Mouse (Mus musculus): ENCODE results near the gene Tmc5. TPM values are rescaled to one million over a fixed set of nuclear protein-coding genes. Genes with fewer than 3 reads are reported as not detected.

Tmc5 gene
- total RNA-seq, 1 experiment from 2014 or later: not detected

DNA sequence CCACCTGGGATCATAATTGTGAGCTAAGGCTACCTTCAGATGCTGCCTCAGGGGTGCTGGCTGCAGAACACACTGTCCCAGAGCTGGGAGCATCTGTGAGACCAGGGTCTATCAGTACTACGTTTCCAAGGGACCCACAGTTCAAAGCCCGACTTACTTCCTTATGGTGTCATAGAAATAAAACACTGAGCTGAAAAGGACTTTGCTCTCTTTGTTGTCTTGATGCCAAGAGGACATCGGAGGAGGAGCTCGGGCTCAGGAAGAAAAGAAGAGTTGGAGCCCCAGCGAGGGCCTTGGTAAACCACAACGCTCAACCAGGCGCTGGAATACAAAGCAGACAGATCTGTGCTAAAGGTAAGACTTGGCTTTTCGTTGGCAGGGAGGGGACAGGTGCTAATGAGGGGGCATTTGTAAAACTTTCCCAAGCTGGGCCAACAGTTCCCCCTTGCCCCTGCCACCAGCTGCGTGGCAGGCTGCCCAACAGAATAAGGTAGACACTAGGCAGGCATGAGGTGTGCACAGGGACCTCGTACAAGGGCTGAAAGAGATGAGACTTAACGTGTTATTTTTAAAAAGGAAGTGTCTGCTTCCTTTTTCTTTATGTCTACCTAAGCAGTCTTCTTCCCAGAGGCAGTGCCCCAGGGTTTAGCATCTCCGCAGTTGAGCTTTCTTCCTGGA lies 3.0 kb downstream of the Tmc5 start:
- no peak for ATAC-seq (ENCODE audit: extremely low read depth, insufficient number of reproducible peaks, low FRiP score, poor library complexity, severe bottlenecking)

DNA sequence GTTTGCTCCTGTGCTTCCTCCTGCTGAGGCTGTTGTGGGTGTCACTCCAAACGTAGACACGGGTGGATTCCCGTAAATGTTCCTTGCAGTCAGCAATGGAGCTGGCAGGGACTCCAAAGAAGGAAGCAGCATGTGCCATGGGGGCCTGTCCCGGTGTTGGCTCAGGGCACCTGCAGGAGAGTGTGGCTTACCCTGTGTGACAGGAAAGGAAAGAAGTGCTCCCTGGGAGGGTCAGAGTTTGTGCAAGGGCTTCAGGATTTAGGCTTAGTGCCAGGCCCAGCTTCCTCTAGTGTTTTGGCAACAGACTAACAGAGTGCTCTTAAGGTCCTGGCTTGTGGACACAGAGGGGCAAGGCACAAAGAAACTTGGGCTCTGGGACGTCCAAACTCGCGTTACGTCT lies 7.7 kb downstream of the Tmc5 start:
- no peak for ATAC-seq (ENCODE audit: extremely low read depth, insufficient number of reproducible peaks, low FRiP score, poor library complexity, severe bottlenecking)

DNA sequence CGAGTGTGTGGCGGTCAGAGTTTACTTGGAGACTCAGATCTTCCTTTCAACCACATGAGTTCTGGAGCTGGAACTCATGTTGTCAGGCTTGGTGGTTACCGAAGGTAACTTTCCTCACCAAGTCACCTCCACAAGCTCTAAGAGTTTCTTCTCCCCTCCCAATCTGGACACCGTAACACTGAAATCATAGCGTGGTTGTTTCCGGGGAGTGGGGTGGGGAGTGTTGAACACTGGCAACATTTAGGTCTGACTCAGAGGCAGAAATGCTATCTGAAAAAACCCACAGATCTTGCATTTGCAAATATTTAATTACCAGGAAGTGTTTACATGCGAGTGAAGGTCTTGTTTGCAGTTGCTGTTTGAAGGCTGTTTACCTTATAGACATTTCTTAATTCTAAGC lies 12.7 kb downstream of the Tmc5 start:
- no peak for ATAC-seq (ENCODE audit: extremely low read depth, insufficient number of reproducible peaks, low FRiP score, poor library complexity, severe bottlenecking)

DNA sequence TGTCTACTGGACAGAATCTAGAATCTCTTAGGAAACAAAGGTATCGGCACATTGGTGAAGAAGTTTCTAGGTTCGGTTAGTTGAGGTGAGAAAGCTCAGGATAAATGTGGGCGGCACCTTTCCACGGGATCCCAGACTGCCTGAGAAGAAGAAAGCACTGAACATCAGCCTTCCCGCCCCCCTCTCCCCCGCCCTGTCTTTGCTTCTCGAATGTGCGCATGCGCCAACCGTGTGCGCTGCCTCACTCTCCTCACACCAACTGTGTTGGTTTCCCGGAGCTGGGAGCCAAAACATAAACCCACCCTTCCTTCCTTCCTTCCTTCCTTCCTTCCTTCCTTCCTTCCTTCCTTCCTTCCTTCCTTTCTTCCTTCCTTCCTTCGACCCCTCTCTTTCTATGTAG lies 13.6 kb downstream of the Tmc5 start:
- ATAC-seq (ENCODE audit: extremely low read depth, insufficient number of reproducible peaks, low FRiP score, poor library complexity, severe bottlenecking): no peak

DNA sequence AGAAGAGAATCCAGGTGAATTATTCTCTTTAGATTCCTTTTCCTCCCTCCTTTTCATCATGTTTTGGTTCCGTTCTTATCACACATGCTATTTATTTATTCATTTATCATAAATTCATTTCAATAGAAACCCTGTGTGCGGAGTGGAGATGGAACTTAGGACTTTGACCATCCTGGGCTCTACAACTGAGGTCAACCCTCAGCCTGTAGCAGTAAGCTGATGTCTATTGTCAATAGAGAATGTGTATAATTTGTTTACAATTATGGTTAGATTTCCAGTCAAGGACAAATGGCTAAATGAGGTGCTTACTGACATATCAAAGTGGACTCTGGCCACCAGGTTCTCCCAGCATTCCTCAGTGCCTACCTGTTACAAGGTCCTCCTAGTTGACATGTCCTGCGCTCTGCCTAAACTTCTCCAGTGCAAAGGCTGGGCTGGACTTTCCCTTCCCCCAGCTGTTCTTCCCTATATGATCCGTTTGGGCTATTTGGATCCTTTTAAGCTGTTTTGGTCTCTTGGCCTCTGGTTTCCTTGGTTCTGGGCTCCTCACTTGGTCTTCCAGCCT lies 14.2 kb downstream of the Tmc5 start:
- ATAC-seq (ENCODE audit: extremely low read depth, insufficient number of reproducible peaks, low FRiP score, poor library complexity, severe bottlenecking): no peak

DNA sequence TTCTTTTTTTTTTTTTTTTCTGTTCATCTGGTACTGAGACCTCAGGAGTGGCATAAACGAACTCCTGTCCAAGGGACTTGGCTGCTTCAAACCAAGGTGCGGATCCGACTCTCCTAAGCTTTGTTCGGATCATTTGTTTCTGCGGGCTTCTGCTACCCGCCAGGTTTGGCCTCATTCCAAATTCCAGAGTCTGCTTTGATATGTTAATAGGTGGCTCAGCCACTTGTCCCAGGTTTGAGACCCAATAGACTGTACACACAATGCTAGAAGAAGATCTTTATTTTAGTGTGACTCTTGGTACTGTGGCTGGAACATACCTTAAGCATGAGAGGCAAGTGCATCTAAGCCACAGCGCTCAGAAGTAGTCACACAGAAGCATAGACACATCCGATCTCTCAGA lies 14.8 kb downstream of the Tmc5 start:
- ATAC-seq (ENCODE audit: extremely low read depth, insufficient number of reproducible peaks, low FRiP score, poor library complexity, severe bottlenecking): no peak

DNA sequence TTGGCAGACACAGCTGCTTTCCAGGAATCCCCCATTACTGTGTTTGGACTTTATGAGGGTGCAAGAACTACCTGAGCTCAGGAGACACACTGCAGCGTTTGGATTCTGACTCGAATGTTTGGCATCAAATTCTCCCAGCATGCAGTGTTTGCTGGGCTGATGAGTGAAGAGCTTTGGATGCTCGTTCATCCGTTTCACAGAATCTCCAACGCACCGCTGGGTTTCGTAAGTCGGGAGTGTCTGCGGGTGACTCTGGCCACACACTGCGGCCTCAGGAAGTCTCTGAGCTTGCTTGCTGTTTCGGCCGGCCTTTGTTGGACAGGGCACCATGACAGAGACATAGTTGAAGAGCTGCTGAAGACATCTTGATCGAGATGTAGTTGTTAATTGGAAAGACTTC lies 17.0 kb downstream of the Tmc5 start:
- no peak for ATAC-seq (ENCODE audit: extremely low read depth, insufficient number of reproducible peaks, low FRiP score, poor library complexity, severe bottlenecking)

DNA sequence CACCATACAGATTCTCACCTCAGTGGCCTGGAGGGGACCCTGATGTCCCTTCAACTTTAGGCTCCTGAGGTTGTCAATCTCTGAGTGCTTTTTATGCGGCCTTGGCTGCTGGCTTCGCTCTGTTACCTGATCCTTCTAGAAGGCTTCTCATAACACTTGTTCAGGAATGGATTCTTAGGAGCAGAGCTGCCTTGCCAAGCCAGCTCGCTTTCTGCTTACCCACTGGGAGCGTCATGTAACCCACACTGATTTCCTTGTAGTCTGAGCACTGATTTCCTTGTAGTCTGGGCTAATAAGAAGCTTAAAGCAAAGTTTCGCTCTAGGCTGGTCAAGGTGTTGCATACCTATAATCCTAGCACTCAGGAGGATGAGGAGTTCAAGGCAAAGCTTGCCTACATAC lies 21.0 kb downstream of the Tmc5 start:
- ATAC-seq (ENCODE audit: extremely low read depth, insufficient number of reproducible peaks, low FRiP score, poor library complexity, severe bottlenecking): no peak

DNA sequence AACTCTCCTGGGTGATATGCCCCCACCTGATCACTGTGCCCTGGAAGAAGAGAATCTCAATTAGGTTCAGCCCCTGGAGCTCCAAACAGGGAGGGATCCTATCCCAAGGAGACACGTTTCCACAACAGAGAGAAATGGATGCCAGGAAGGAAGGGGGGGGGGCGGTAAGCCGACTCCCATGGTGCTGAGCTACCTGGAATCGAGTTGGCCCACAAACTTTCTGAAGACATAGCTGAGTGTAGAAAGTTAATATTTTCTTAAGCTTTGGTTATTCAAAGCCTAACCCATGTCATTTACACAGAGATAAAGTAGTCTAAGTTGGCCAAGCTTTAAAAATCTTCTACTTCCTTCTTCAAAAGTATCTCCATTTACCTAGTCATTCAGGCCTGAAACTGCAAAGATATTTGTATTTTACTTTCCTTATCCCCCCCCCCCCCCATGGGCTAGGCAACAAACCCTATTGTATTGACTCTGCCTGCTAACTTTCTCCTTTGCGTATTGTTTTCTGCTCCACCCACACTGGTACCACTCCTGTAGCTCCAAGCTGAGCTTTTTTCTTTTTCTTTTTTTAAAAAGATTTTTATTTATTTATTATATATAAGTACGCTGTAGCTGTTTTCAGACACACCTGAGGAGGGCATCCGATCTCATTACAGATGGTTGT lies 23.3 kb downstream of the Tmc5 start:
- ATAC-seq (ENCODE audit: extremely low read depth, insufficient number of reproducible peaks, low FRiP score, poor library complexity, severe bottlenecking): no peak

DNA sequence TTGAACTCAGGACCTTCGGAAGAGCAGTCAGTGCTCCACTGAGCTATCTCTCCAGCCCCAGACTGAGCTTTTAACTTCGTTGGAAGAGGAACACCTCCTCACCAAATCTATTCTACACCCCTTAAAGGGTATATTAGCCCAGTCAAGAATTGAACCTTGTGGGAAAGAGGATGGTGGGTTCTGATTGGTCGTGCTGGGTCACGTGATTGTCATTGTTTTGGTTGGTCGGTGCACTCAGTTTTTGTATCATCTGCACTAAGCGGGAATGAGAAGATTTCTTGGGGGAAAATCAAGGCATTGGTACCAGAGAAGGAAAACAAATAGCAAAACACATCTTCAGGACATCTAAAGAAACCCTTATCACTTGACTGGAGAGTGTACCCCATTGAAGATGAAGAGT lies 24.0 kb downstream of the Tmc5 start:
- ATAC-seq (ENCODE audit: extremely low read depth, insufficient number of reproducible peaks, low FRiP score, poor library complexity, severe bottlenecking): no peak

DNA sequence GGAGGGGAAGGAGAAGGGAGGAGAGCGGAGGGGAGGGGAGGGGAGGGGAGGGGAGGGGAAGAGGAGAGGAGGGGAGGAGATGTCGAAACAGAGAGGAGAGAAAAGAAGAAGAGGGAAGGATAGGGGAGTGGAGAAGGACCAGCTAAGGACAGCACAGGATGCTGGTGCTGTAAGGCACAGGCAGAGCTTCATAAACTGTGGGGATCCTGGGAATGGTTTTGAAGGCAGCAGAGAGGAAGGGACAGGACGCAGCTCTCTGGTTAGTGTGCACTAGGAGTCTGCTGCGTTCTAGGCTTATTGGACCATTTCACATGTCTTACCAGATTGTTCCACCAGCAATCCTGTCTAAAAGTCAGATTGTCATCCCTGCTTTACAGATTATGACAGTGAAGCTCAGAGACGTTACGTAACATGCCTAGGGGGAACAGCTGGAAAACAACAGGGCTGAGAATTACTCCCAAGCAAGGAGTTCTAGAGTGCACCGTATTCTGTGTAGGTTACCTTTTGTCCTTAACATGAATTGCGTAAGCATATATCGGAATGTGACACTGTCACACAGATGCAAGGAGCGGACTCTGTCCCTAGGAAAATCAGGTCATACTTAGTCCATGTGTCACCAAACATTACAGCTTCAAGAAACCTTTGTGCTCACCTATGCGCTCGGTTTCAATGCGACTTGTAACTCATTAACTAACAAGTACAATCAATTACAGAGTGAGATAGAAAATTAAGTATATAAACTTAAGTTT lies 30.6 kb downstream of the Tmc5 start:
- ATAC-seq (ENCODE audit: extremely low read depth, insufficient number of reproducible peaks, low FRiP score, poor library complexity, severe bottlenecking): no peak

DNA sequence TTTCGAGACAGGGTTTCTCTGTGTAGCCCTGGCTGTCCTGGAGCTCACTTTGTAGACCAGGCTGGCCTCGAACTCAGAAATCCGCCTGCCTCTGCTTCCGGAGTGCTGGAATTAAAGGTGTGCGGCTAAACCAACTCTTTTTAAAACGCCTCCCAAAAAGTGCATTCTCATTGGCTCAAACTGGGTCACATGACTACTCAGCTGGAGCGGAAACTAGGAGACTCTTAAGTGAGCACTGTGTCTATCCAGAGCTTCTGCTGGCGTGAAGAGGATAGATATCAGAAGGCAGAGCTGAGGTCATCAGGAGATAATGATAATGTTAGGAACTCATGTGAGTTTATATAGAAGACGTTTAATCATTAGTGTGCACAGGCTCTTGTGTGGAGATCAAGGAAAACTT lies 36.0 kb downstream of the Tmc5 start:
- no peak for ATAC-seq (ENCODE audit: extremely low read depth, insufficient number of reproducible peaks, low FRiP score, poor library complexity, severe bottlenecking)

DNA sequence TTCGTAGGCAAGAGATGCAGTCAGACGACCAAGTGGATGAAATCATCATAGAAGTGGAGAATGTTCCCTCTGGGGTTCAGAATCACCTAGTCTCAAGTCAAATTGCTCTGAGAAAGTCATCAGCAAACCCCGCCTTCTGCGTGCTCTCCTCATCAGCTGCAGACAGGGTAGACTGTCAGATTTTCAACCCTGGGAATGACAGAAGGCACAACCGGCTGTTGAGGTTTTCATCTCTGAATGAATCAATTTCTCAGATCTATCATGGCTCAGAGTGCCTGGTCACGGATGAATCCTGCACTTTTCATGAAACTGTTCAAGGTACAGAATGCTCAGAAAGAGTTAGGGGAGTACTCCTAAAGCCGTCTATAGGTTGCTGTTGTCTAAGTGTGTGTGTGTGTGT lies 36.9 kb downstream of the Tmc5 start:
- no peak for ATAC-seq (ENCODE audit: extremely low read depth, insufficient number of reproducible peaks, low FRiP score, poor library complexity, severe bottlenecking)

DNA sequence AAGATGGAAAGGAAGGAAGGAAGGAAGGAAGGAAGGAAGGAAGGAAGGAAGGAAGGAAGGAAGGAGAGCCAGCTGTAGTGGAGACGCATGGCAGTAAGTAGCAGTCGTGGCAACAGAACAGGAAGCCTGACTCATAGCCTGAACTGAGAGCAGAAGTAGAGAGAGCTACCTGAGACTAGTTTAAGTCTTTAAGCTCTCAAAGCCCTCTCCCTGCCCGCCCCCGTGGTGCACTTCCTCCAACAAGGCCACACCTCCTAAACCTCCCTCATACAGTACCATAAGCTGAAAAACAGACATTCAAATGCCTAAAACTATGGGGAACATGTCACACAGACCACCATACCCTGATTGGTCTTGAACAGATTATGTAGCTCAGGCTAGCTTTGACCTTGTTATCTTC lies 40.4 kb downstream of the Tmc5 start:
- no peak for ATAC-seq (ENCODE audit: extremely low read depth, insufficient number of reproducible peaks, low FRiP score, poor library complexity, severe bottlenecking)

DNA sequence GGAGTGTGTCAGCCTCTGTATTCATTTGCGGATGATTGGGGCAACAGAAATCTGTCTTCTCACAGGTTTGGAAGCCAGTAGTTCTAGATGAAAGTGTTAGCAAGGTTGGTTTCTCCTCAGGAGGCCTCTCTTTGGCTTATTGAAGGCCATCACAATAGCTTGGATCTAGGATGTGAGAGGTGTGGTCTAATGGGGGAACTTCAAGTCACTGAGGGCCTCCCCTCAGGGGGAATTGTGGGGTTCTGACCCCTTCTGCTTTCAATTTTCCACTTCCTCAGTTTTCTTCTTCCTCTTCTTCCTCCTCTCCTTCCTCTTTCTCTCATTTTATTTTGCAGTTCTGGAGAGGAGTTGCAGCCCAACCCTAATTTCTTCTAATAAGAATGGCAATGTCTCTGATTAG lies 49.1 kb downstream of the Tmc5 start:
- ATAC-seq (ENCODE audit: extremely low read depth, insufficient number of reproducible peaks, low FRiP score, poor library complexity, severe bottlenecking): no peak

DNA sequence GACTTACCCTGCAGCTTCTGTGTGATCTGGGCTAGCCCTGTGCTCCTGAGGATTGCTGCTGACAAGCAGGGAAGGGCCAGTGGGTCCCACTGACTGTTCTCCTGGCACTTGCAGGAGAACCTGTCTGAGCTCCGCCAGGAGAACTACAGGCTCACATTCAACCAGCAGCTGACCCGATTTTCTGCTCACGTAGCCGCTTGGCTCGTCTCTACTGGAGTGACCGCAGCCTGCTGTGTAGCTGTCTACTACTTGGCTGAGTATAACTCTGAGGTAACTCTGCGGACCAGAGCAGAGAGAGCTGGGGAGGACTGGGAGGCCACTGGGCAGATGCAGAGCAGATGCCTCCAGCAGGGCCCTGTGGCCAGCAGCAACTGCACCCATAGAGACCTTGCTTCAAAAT lies 52.2 kb downstream of the Tmc5 start:
- ATAC-seq (ENCODE audit: extremely low read depth, insufficient number of reproducible peaks, low FRiP score, poor library complexity, severe bottlenecking): no peak

DNA sequence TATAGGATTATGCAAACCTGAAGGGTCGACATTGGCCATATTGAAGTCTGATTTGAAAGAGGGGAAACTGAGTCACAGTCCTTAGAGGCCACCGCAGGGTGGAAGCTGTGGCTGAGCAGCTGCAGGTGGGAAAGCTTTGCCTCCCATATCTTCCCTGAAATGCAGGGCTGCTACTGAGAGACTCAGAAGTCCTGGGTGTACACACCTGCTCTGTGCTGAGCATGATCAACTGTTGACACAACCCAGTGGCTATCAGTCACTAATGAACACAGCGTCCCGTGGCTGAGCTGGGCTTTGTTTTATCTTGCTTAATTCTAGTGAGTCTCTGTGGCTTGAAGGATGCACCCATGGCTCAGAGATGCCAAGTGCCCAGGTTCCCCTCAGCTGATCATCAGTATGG lies 53.0 kb downstream of the Tmc5 start:
- no peak for ATAC-seq (ENCODE audit: extremely low read depth, insufficient number of reproducible peaks, low FRiP score, poor library complexity, severe bottlenecking)

DNA sequence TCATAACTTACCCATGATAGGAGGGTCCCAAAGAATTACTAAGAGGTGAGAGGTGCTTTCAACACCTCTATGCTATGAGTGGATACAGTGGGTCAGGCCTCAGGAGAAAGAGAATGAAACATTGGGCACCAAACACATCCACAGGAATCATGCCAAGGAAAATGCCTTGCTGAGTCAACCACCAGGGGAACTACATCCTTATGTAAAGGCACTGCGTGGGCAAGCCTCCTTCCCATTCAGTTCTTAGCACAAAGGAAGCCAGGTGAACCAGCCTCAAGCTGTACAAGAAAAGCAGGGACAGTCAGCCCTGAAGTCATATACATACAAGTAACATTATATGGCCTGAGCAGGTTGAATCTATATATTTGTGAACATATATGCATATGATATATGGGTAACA lies 53.8 kb downstream of the Tmc5 start:
- ATAC-seq (ENCODE audit: extremely low read depth, insufficient number of reproducible peaks, low FRiP score, poor library complexity, severe bottlenecking): no peak

DNA sequence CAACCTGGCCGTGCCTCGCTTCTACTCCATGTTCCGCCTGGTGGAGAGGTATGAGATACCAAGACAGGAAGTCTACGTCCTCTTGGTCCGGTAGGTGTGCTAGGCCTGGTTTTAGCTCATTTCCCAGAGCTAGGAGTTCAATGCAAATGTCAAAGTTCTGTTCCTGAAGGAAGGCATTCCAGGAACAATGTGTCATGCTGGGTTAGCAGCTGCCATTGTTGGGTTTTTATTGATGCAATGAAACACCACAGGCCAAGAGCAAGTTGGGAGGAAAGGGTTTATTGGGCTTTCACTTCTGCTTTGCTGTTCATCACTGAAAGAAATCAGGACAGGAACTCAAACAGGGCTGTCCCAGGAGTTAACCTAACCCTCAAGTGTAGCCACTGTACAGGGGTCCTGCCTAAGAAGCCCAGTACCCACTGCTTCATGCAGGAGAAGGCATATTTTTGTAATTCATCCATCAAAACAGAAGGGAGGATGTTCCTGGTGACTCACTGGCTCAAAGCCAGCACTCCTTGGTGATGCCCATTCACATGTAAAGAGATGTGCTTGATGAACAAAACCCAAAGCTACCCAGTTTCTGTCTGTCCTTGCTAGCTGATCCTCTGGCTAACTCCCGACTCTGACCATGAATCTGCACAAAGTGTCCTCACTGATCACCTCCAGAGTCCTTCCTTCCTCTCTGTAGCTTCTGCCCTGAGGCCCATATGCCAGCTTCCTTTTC lies 55.6 kb downstream of the Tmc5 start:
- ATAC-seq (ENCODE audit: extremely low read depth, insufficient number of reproducible peaks, low FRiP score, poor library complexity, severe bottlenecking): no peak

Measured in neutrophil, adult 5-6 weeks (primary cell).